Mouse (Mus musculus) bone marrow, adult 2 months (tissue): ENCODE results near the gene Cyp24a1. TPM values are rescaled to one million over a fixed set of nuclear protein-coding genes. Genes with fewer than 3 reads are reported as not detected.

Experiments used
- H3K27ac ChIP-seq: fragments of 200-500 bp; 2 replicates; pipeline ENCODE4 v1.5.1; 2012; ENCODE audit warnings: low read depth, mild to moderate bottlenecking, control low read depth, inconsistent platforms, low read length; ENCODE audit not compliant: control insufficient read depth, poor library complexity, insufficient read depth
- H3K4me1 ChIP-seq: fragments of 200-500 bp; 2 replicates; pipeline ENCODE4 v1.6.1; 2011; ENCODE audit warnings: low read length; ENCODE audit not compliant: control insufficient read depth, insufficient read depth
- H3K4me3 ChIP-seq: fragments of 200-500 bp; replicated peaks from 2 replicates; pipeline ENCODE3; 2011; ENCODE audit warnings: mild to moderate bottlenecking, low read depth, low read length, control low read depth; ENCODE audit not compliant: control insufficient read depth
- CTCF ChIP-seq: fragments of 200-500 bp; IDR thresholded peaks from 2 replicates; pipeline ENCODE4 v1.5.1; 2011; ENCODE audit warnings: low read length, control low read depth; ENCODE audit not compliant: control insufficient read depth, insufficient read depth
- POLR2A ChIP-seq: fragments of 200-500 bp; IDR thresholded peaks from 2 replicates; pipeline ENCODE4 v1.6.1; 2011; ENCODE audit warnings: low read depth, mild to moderate bottlenecking, control low read depth, low read length, borderline replicate concordance; ENCODE audit not compliant: control insufficient read depth
- WGBS: fragments of 180-500 bp; shearing (Covaris S2); methylation state at CpG from one replicate; pipeline ENCODE4 v1.1.7; 2018; 5-methylcytosine and 5-hydroxymethylcytosine counted together
- polyA plus RNA-seq: library from polyadenylated mRNA; stranded (reverse); fragments of >200 nt; gene quantifications from 2 replicates; pipeline ENCODE4 v1.2.4, GENCODE M21; 2011; ENCODE audit warnings: low replicate concordance; ENCODE audit not compliant: missing spikeins, insufficient read depth, insufficient read length

The Cyp24a1 gene
- polyA plus RNA-seq, 1 experiment = not detected

DNA sequence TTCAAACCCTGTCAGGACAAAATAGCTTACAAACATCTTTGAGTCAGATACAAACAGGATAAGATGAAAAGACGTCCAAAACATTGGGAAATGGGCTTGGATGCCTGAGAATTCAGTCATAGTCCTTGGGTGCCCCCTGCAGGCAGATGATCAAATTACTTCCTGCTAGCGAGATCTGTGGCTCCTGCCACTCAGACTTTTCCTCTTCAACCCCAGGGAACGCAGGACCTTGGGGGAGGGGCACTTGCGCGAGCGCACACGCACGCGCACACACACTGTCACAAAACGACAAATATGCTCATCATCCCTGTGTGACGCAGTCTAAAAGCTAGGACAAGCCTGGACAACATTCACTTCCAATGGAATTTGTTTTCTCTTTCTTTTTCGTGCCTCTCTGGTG lies 11.9 kb upstream of the Cyp24a1 start:
- H3K27ac ChIP-seq = no peak overlapping the region
- peaks cover 4% of the 10 kb centered on the region for H3K4me1 ChIP-seq
- H3K4me3 ChIP-seq = peak overlapping the region; percentile 40
- WGBS = under 1% methylated on average over 12 of the region's 12 CpGs
- TF ChIP-seq CTCF = peak; percentile 60
- TF ChIP-seq POLR2A = no peak

- Histone ChIP-seq H3K27ac (no peak overlapping the region), H3K4me3 (no peak overlapping the region), H3K4me1 (peaks cover 4% of the 10 kb centered on the region)
- TF ChIP-seq POLR2A (no peak), CTCF (peak; percentile 45)
- WGBS = 3% methylated on average over 10 of the region's 10 CpGs
Measured at GRCm38 (mm10) chr2:170507734-170508133, 10.8 kb upstream of the Cyp24a1 start.

DNA sequence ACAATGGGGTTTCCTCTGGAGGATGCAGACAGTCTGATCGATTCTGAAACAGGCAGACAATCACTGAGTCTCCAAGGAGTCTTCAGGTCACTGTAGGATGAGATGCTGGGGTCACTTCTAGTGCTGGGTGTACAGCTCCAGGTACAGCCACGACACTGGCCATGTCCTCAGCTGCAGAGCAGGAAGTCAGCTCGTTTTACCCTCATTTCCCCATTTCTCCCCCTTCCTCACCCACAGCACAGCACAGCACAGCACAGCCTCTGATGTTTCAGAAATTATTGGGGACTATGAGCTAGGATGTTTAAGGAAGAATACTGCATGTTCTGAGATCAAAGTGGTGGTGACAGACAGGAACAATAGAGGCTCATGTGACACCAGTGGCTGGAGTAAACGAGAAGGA lies 7.0 kb upstream of the Cyp24a1 start:
- Histone ChIP-seq H3K4me1 (peaks cover 1% of the 10 kb centered on the region), H3K4me3 (no peak overlapping the region), H3K27ac (no peak overlapping the region)
- whole genome bisulfite sequencing = under 1% methylated on average over 4 of the region's 4 CpGs
- no peak for TF ChIP-seq POLR2A
- no peak for TF ChIP-seq CTCF

GRCm38 (mm10) chr2:170503343-170503742 lies 6.4 kb upstream of the Cyp24a1 start:
- no peak for TF ChIP-seq POLR2A
- no peak for TF ChIP-seq CTCF
- WGBS = 9% methylated on average over 8 of the region's 8 CpGs

GRCm38 (mm10) chr2:170498011-170498410 lies 1.1 kb upstream of the Cyp24a1 start:
- TF ChIP-seq POLR2A (no peak), CTCF (no peak)
- H3K4me3 ChIP-seq = no peak overlapping the region
- 27% methylated on average over 8 of the region's 8 CpGs for WGBS
- no peaks in the 10 kb centered on the region for H3K4me1 ChIP-seq
- no peak overlapping the region for H3K27ac ChIP-seq

More at GRCm38 (mm10) chr2:170503343-170503742, 6.4 kb upstream of the Cyp24a1 start:
- Histone ChIP-seq H3K4me1 (no peaks in the 10 kb centered on the region), H3K27ac (no peak overlapping the region), H3K4me3 (no peak overlapping the region)

- H3K4me3 ChIP-seq = no peak within 1 kb of the TSS
- TF ChIP-seq CTCF = no peak
- no peak for TF ChIP-seq POLR2A
- WGBS = 5% methylated on average over 46 of the region's 46 CpGs
- no peaks in the 10 kb centered on the region for H3K4me1 ChIP-seq
- no peak within 1 kb of the TSS for H3K27ac ChIP-seq
Measured at GRCm38 (mm10) chr2:170496154-170496930, 603 bp downstream of the Cyp24a1 start, which contains the start of gene Pfdn4. TSS of gene Pfdn4 (plus strand) at chr2:170496428.

DNA sequence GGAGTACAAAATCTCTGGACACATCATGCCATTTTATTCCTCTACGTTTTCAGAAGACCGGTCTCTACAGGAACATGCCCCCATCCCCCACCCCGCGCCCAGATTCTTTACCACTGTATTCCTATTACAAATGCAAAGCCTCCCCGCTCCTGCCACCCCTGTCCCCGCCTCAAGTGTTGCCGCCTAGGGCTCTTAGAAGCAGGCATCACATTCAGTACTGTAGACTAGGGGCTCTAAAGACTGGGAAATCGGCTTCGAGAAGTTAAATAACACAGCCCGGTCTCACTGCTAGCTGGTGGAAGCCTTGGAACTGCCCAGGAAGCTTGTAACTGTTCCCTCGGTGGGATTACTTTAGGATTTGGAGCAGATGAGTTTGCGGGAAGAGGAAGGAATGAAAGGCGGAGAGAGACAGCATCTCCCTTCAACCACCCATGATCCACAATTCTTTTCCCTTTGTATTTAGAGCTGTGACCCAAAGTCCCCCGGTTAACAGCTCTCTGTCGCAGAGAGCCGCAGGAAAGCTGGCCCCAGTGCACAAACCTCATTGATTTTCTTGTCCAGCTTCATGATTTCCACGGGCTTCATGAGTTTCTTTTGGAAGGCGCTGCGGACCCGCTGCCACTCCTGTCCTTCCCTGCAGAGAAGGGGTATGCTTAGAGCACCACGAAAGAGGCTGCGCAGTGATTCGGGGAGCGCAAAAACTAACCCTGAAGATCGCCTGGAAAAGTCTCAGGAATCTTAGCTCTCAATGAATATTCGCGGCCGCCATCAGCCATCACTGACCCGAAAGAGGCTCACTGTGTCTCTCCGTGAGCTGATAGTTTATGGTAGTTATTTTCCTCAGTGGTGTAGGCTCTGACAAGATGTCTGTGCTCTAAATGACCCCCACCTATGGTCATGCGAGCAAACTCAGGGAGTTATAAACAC lies 1.9 kb downstream of the Cyp24a1 start:
- 12% methylated on average over 31 of the region's 31 CpGs for WGBS

More for the DNA sequence above, 1.9 kb downstream of the Cyp24a1 start:
- TF ChIP-seq CTCF (no peak), POLR2A (no peak)
- no peak overlapping the region for H3K27ac ChIP-seq
- no peak overlapping the region for H3K4me3 ChIP-seq
- H3K4me1 ChIP-seq = no peaks in the 10 kb centered on the region
